Mouse (Mus musculus) kidney, embryonic 14.5 days (tissue): Measurements from ENCODE around the gene Cox19. TPM values are rescaled to one million over a fixed set of nuclear protein-coding genes. Genes with fewer than 3 reads are reported as not detected.

Experiments used
- ATAC-seq: fragments of 200-750 bp; cut with Nextera tagmentation; 2 replicates; pipeline ENCODE4 v1.8.0; 2017; ENCODE audit warnings: moderate number of reproducible peaks, mild to moderate bottlenecking, moderate TSS enrichment, moderate library complexity; ENCODE audit not compliant: low FRiP score, low TSS enrichment
- H3K27ac ChIP-seq: fragments of 300-500 bp; sonication (generic); 2 replicates; pipeline ENCODE4 v1.5.1; 2014; ENCODE audit warnings: low read depth, mild to moderate bottlenecking, low read length, moderate library complexity, mixed read lengths
- H3K27me3 ChIP-seq: fragments of 300-500 bp; sonication (generic); 2 replicates; pipeline ENCODE4 v1.6.1; 2014; ENCODE audit warnings: mild to moderate bottlenecking, low read length; ENCODE audit not compliant: control insufficient read depth, insufficient read depth
- H3K36me3 ChIP-seq: fragments of 300-500 bp; sonication (generic); 2 replicates; pipeline ENCODE4 v1.6.1; 2014; ENCODE audit warnings: low read length, mixed read lengths; ENCODE audit not compliant: control insufficient read depth, insufficient read depth
- H3K4me1 ChIP-seq: fragments of 300-500 bp; sonication (generic); 2 replicates; pipeline ENCODE4 v1.6.1; 2014; ENCODE audit warnings: low read length, mixed read lengths; ENCODE audit not compliant: control insufficient read depth, insufficient read depth
- H3K4me2 ChIP-seq: fragments of 300-500 bp; sonication (generic); replicated peaks from 2 replicates; pipeline ENCODE4 v1.6.1; 2014; ENCODE audit warnings: low read depth, mild to moderate bottlenecking, low read length
- H3K4me3 ChIP-seq: fragments of 300-500 bp; sonication (generic); 2 replicates; pipeline ENCODE4 v1.5.1; 2014; ENCODE audit warnings: mild to moderate bottlenecking, low read length
- H3K9ac ChIP-seq: fragments of 300-500 bp; sonication (generic); 2 replicates; pipeline ENCODE4 v1.6.1; 2014; ENCODE audit warnings: low read depth, mild to moderate bottlenecking, low read length, moderate library complexity
- H3K9me3 ChIP-seq: fragments of 300-500 bp; sonication (generic); 2 replicates; pipeline ENCODE4 v1.6.1; 2016; ENCODE audit warnings: low read length; ENCODE audit not compliant: control insufficient read depth
- WGBS: fragments of 180-500 bp; shearing (Covaris S2); extraction: QIAGEN DNeasy Blood & Tissue Kit; methylation state at CpG from one replicate; pipeline ENCODE4 v1.1.7; 2014; 5-methylcytosine and 5-hydroxymethylcytosine counted together
- polyA plus RNA-seq: library from polyadenylated mRNA; unstranded; fragments of >200 nt; fragmentation: Nextera tagmentation; extraction: Ambion mirVana; gene quantifications from 2 replicates; pipeline ENCODE4 v1.2.1, GENCODE M21; 2014

Gene Cox19
- 105 and 119 TPM in 2 replicates for polyA plus RNA-seq

- Histone ChIP-seq H3K4me3 (no peak within 1 kb of the TSS), H3K9me3 (no peaks in the 10 kb centered on the region), H3K4me1 (peaks cover 6% of the 10 kb centered on the region), H3K4me2 (no peak within 1 kb of the TSS), H3K9ac (no peak within 1 kb of the TSS), H3K36me3 (no peaks in the 10 kb centered on the region), H3K27me3 (peaks cover 6% of the 10 kb centered on the region; the same call in 1 of the 2 replicates), H3K27ac (no peak within 1 kb of the TSS)
- no peak for ATAC-seq
- 33% methylated on average over 5 of the region's 5 CpGs for WGBS
Observed at GRCm38 (mm10) chr5:139351134-139351533, at the start of gene Cox19. Cox19 (minus strand) TSS chr5:139351418.

GRCm38 (mm10) chr5:139399991-139400390, 48.8 kb upstream of the Cox19 start:
- no peak overlapping the region for H3K9ac ChIP-seq
- 83% methylated on average over 14 of the region's 14 CpGs for WGBS
- H3K36me3 ChIP-seq: no peaks in the 10 kb centered on the region
- H3K9me3 ChIP-seq: no peaks in the 10 kb centered on the region
- H3K27me3 ChIP-seq: no peaks in the 10 kb centered on the region
- H3K27ac ChIP-seq: no peak overlapping the region
- H3K4me3 ChIP-seq: no peak overlapping the region
- H3K4me2 ChIP-seq: no peak overlapping the region
- ATAC-seq: no peak
- peaks cover 4% of the 10 kb centered on the region; the same call in 1 of the 2 replicates for H3K4me1 ChIP-seq

GRCm38 (mm10) chr5:139398786-139399185, 47.6 kb upstream of the Cox19 start:
- no peaks in the 10 kb centered on the region for H3K27me3 ChIP-seq
- no peaks in the 10 kb centered on the region for H3K36me3 ChIP-seq
- no peak overlapping the region for H3K27ac ChIP-seq
- 74% methylated on average over 5 of the region's 5 CpGs for WGBS
- H3K9ac ChIP-seq: no peak overlapping the region
- ATAC-seq: no peak
- no peak overlapping the region for H3K4me3 ChIP-seq
- no peak overlapping the region for H3K4me2 ChIP-seq
- H3K9me3 ChIP-seq: no peaks in the 10 kb centered on the region
- no peaks in the 10 kb centered on the region for H3K4me1 ChIP-seq

- Histone ChIP-seq H3K36me3 (no peaks in the 10 kb centered on the region), H3K27ac (no peak overlapping the region), H3K9ac (no peak overlapping the region), H3K4me1 (no peaks in the 10 kb centered on the region), H3K4me3 (no peak overlapping the region), H3K4me2 (no peak overlapping the region), H3K27me3 (no peaks in the 10 kb centered on the region), H3K9me3 (no peaks in the 10 kb centered on the region)
- peak; percentile 78 for ATAC-seq
- 40% methylated on average over 5 of the region's 5 CpGs for WGBS
Observed at GRCm38 (mm10) chr5:139397959-139398753, 46.9 kb upstream of the Cox19 start.

GRCm38 (mm10) chr5:139397359-139397916, 46.2 kb upstream of the Cox19 start:
- H3K4me2 ChIP-seq: no peak overlapping the region
- no peaks in the 10 kb centered on the region for H3K9me3 ChIP-seq
- 0 out of 2 replicates have a peak, but pooled peaks cover 5% of the 10 kb centered on the region for H3K36me3 ChIP-seq
- H3K27ac ChIP-seq: no peak overlapping the region
- ATAC-seq: no peak
- H3K4me1 ChIP-seq: no peaks in the 10 kb centered on the region
- H3K4me3 ChIP-seq: no peak overlapping the region
- no peaks in the 10 kb centered on the region for H3K27me3 ChIP-seq
- no peak overlapping the region for H3K9ac ChIP-seq
- 87% methylated on average over 4 of the region's 4 CpGs for WGBS

GRCm38 (mm10) chr5:139395528-139395927, 44.3 kb upstream of the Cox19 start:
- Histone ChIP-seq H3K27ac (no peak overlapping the region), H3K9me3 (no peaks in the 10 kb centered on the region), H3K27me3 (no peaks in the 10 kb centered on the region), H3K36me3 (0 out of 2 replicates have a peak, but pooled peaks cover 6% of the 10 kb centered on the region), H3K4me3 (no peak overlapping the region), H3K4me2 (no peak overlapping the region), H3K4me1 (no peaks in the 10 kb centered on the region), H3K9ac (no peak overlapping the region)
- ATAC-seq: no peak
- 89% methylated on average over 4 of the region's 4 CpGs for WGBS

- Histone ChIP-seq H3K4me3 (no peak overlapping the region), H3K36me3 (0 out of 2 replicates have a peak, but pooled peaks cover 6% of the 10 kb centered on the region), H3K27ac (no peak overlapping the region), H3K9me3 (no peaks in the 10 kb centered on the region), H3K4me1 (peaks cover 5% of the 10 kb centered on the region; the same call in 1 of the 2 replicates), H3K4me2 (no peak overlapping the region), H3K9ac (no peak overlapping the region), H3K27me3 (no peaks in the 10 kb centered on the region)
- WGBS: 66% methylated on average over 7 of the region's 7 CpGs
- ATAC-seq: no peak
Observed at GRCm38 (mm10) chr5:139394399-139394798, 43.2 kb upstream of the Cox19 start.

- H3K9ac ChIP-seq: no peak overlapping the region
- peaks cover 16% of the 10 kb centered on the region for H3K4me1 ChIP-seq
- 0 out of 2 replicates have a peak, but pooled peaks cover 6% of the 10 kb centered on the region for H3K36me3 ChIP-seq
- WGBS: 91% methylated on average over 16 of the region's 16 CpGs
- no peaks in the 10 kb centered on the region for H3K9me3 ChIP-seq
- no peak overlapping the region for H3K27ac ChIP-seq
- no peak for ATAC-seq
- no peak overlapping the region for H3K4me2 ChIP-seq
- H3K27me3 ChIP-seq: no peaks in the 10 kb centered on the region
- no peak overlapping the region for H3K4me3 ChIP-seq
Observed at GRCm38 (mm10) chr5:139393197-139393588, 42.0 kb upstream of the Cox19 start.
